Mouse (Mus musculus) adrenal gland, adult (tissue): ENCODE results near the gene Palm.

ENCODE experiments used
- DNase-seq, 2 experiments: peaks; one replicate each; pipeline ENCODE4 v3.0.0; 2022 to 2023; ENCODE audit warnings: low spot score in 1 of 2; ENCODE audit not compliant: inconsistent age in 2 of 2

Gene Palm

GRCm38 (mm10) chr10:79853860-79854795 lies 60.8 kb downstream of the Palm start, which contains the start of gene Ptbp1:
Gene Ptbp1 (plus strand): TSS chr10:79854427.
- peak; percentile 99 for DNase-seq

GRCm38 (mm10) chr10:79854801-79855541 lies 61.6 kb downstream of the Palm start:
- DNase-seq, result peak; percentile 83 to 93

- DNase-seq, result peak; percentile 67 to 79
Observed at GRCm38 (mm10) chr10:79855558-79856184, 62.3 kb downstream of the Palm start.

- DNase-seq, result peak in 1 of 2 experiments; percentile 59
Observed at GRCm38 (mm10) chr10:79856280-79856679, 62.9 kb downstream of the Palm start.

- DNase-seq, result peak in 1 of 2 experiments; percentile 58
Observed at GRCm38 (mm10) chr10:79856704-79857451, 63.5 kb downstream of the Palm start.

- peak; percentile 75 to 87 for DNase-seq
Observed at GRCm38 (mm10) chr10:79857452-79857811, 64.1 kb downstream of the Palm start.

GRCm38 (mm10) chr10:79857894-79858293 lies 64.5 kb downstream of the Palm start:
- DNase-seq, result no peak

- DNase-seq, result peak; percentile 74 to 82
Observed at GRCm38 (mm10) chr10:79858416-79859074, 65.2 kb downstream of the Palm start.

GRCm38 (mm10) chr10:79859116-79859515 lies 65.7 kb downstream of the Palm start:
- DNase-seq, result no peak

GRCm38 (mm10) chr10:79860079-79860911 lies 66.9 kb downstream of the Palm start:
- DNase-seq, result no peak

GRCm38 (mm10) chr10:79861230-79862048 lies 68.1 kb downstream of the Palm start:
- DNase-seq, result peak in 1 of 2 experiments; percentile 46

GRCm38 (mm10) chr10:79862049-79862788 lies 68.8 kb downstream of the Palm start:
- peak in 1 of 2 experiments; percentile 49 for DNase-seq

- DNase-seq, result peak in 1 of 2 experiments; percentile 48
Observed at GRCm38 (mm10) chr10:79862925-79863324, 69.6 kb downstream of the Palm start.

- DNase-seq, result peak in 1 of 2 experiments; percentile 56
Observed at GRCm38 (mm10) chr10:79864351-79865188, 71.2 kb downstream of the Palm start.

GRCm38 (mm10) chr10:79865189-79865601 lies 71.8 kb downstream of the Palm start:
- peak; percentile 45 to 77 for DNase-seq

GRCm38 (mm10) chr10:79865801-79866295 lies 72.5 kb downstream of the Palm start:
- DNase-seq, result peak; percentile 66 to 91
